Mouse (Mus musculus) kidney, adult 2 months (tissue): Measurements from ENCODE around the gene Tmem143. TPM values are rescaled to one million over a fixed set of nuclear protein-coding genes. Genes with fewer than 3 reads are reported as not detected.

ENCODE experiments used
- DNase-seq: peaks from one replicate; pipeline ENCODE4 v3.0.0; 2021
- H3K27ac ChIP-seq: fragments of 200-500 bp; 2 replicates; pipeline ENCODE4 v1.5.1; 2012; ENCODE audit warnings: low read depth, low read length, control low read depth, inconsistent platforms; ENCODE audit not compliant: insufficient read depth
- H3K27me3 ChIP-seq: fragments of 200-500 bp; replicated peaks from 2 replicates; pipeline ENCODE4 v1.6.1; 2012; ENCODE audit warnings: mild to moderate bottlenecking, moderate library complexity, low read length, inconsistent platforms; ENCODE audit not compliant: control insufficient read depth, insufficient read depth
- H3K36me3 ChIP-seq: fragments of 200-500 bp; 2 replicates; pipeline ENCODE4 v1.6.1; 2012; ENCODE audit warnings: mild to moderate bottlenecking, moderate library complexity, low read length, inconsistent platforms; ENCODE audit not compliant: control insufficient read depth, insufficient read depth
- H3K4me1 ChIP-seq: fragments of 200-500 bp; 2 replicates; pipeline ENCODE4 v1.6.1; 2011; ENCODE audit warnings: low read length; ENCODE audit not compliant: control insufficient read depth, insufficient read depth
- H3K4me3 ChIP-seq: fragments of 200-500 bp; 2 replicates; pipeline ENCODE4 v1.5.1; 2011; ENCODE audit warnings: mild to moderate bottlenecking, low read depth, low read length, control low read depth; ENCODE audit not compliant: insufficient read depth
- CTCF ChIP-seq: fragments of 200-500 bp; conservative IDR thresholded peaks from 2 replicates; pipeline ENCODE4 v1.5.1; 2011; ENCODE audit warnings: low read depth, mild to moderate bottlenecking, control low read depth, low read length, moderate library complexity, mixed read lengths; ENCODE audit not compliant: insufficient read depth, insufficient read length
- POLR2A ChIP-seq: fragments of 200-500 bp; IDR thresholded peaks from one replicate; pipeline ENCODE4 v1.6.1; 2011; ENCODE audit warnings: low read depth, low read length, control low read depth
- WGBS: fragments of 180-500 bp; shearing (Covaris S2); methylation state at CpG from one replicate; pipeline ENCODE4 v1.1.7; 2018; 5-methylcytosine and 5-hydroxymethylcytosine counted together
- polyA plus RNA-seq: library from polyadenylated mRNA; depleted of rRNA; stranded (reverse); fragments of >200 nt; gene quantifications from 2 replicates; pipeline ENCODE4 v1.2.3, GENCODE M21; 2012

Tmem143 gene
- polyA plus RNA-seq, 1 experiment: 123 TPM

DNA sequence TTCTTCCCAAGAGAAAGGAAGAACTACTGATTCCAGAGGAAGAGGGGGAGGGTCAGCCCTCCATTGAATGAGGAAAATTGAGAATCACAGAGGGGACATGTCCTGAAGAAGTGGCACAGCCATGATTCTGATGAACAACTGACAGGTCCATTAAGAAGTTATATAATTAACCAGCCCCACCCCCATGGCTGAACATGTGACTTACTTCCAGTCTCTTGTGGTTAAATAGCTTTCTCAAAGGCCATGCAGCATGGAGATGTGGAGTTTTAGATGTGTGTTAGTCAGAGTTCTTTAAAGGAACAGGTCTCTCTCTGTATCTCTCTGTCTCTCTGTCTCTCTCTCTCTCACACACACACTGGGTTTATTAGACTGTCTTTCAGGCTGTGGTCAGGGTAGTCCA is 11.6 kb downstream of the Tmem143 start:
- Histone ChIP-seq H3K36me3 (no peaks in the 10 kb centered on the region), H3K27ac (no peak overlapping the region), H3K4me3 (no peak overlapping the region), H3K27me3 (no peaks in the 10 kb centered on the region), H3K4me1 (no peaks in the 10 kb centered on the region; the same call in 1 of the 2 replicates)
- DNase-seq: peak; percentile 72
- TF ChIP-seq POLR2A: no peak
- no peak for TF ChIP-seq CTCF

DNA sequence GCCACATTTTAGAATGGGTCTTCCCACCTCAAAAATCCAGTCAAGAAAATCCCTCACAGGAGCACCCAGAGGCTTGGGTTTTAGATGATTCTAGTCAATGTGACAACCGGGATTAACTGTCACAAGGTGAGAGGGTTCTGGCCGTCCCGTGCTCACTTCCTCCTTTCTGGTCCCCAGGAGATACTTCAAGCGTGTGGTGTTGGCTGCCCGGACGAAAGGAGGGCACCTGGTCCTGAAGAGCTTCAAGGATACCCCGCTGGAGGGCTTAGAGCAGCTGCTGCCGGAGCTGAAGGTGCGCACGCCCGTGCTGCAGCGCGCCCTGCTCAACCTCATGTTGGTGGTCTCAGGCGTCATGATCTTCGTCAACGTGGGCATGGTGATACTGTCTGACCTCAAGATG is 12.4 kb downstream of the Tmem143 start:
- Histone ChIP-seq H3K36me3 (no peaks in the 10 kb centered on the region), H3K27ac (no peak overlapping the region), H3K4me1 (no peaks in the 10 kb centered on the region; the same call in 1 of the 2 replicates), H3K27me3 (no peaks in the 10 kb centered on the region), H3K4me3 (no peak overlapping the region)
- WGBS: 96% methylated on average over 16 of the region's 16 CpGs
- DNase-seq: no peak
- TF ChIP-seq POLR2A (no peak), CTCF (no peak)

DNA sequence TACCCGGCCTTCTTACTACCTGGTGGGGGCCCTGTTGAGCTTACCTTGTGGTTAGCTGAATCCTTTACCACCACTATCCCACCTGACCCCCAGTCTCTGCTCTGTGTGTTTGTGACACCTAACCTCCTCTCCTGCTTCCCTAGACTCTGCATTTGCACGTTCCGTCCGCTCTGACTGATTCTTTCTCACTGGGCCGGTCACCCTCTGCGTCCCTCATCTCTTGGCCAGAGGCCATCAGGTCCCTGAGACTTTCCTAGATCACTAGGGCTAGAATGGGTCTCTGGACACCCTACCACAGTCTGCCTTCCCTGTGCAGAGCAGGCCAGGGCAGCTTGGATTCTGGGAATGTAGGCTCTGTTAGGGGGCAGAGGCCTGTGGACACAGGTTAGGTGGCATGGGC is 17.3 kb downstream of the Tmem143 start:
- no peak overlapping the region for H3K27ac ChIP-seq
- no peak for DNase-seq
- no peak for TF ChIP-seq POLR2A
- TF ChIP-seq CTCF: no peak
- H3K36me3 ChIP-seq: no peaks in the 10 kb centered on the region
- WGBS: 90% methylated on average over 6 of the region's 6 CpGs
- H3K27me3 ChIP-seq: no peaks in the 10 kb centered on the region
- H3K4me1 ChIP-seq: peaks cover 6% of the 10 kb centered on the region; the same call in 1 of the 2 replicates
- H3K4me3 ChIP-seq: no peak overlapping the region

DNA sequence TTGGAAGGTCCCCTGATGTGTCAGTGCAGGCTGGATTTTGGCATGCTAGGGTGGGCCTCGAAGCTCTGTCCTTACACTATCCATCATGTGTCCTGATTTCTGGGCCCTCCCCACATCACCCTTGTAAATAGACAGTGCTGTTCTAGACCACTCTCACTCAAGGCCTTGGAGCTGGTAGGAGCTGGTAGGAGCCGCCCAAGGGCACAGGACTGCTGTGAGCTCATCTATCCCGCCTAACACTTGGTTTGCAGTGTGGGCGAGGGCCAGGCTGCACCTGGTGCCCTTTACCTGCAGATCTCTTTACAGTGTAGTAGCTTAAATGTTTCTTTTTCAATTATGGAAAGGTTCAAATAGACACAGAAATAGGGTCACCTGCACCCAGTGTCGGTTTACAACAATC is 18.3 kb downstream of the Tmem143 start:
- TF ChIP-seq POLR2A: no peak
- no peak overlapping the region for H3K4me3 ChIP-seq
- WGBS: 85% methylated on average over 5 of the region's 5 CpGs
- no peaks in the 10 kb centered on the region for H3K27me3 ChIP-seq
- H3K27ac ChIP-seq: no peak overlapping the region
- DNase-seq: no peak
- H3K4me1 ChIP-seq: peaks cover 6% of the 10 kb centered on the region; the same call in 1 of the 2 replicates
- H3K36me3 ChIP-seq: no peaks in the 10 kb centered on the region

DNA sequence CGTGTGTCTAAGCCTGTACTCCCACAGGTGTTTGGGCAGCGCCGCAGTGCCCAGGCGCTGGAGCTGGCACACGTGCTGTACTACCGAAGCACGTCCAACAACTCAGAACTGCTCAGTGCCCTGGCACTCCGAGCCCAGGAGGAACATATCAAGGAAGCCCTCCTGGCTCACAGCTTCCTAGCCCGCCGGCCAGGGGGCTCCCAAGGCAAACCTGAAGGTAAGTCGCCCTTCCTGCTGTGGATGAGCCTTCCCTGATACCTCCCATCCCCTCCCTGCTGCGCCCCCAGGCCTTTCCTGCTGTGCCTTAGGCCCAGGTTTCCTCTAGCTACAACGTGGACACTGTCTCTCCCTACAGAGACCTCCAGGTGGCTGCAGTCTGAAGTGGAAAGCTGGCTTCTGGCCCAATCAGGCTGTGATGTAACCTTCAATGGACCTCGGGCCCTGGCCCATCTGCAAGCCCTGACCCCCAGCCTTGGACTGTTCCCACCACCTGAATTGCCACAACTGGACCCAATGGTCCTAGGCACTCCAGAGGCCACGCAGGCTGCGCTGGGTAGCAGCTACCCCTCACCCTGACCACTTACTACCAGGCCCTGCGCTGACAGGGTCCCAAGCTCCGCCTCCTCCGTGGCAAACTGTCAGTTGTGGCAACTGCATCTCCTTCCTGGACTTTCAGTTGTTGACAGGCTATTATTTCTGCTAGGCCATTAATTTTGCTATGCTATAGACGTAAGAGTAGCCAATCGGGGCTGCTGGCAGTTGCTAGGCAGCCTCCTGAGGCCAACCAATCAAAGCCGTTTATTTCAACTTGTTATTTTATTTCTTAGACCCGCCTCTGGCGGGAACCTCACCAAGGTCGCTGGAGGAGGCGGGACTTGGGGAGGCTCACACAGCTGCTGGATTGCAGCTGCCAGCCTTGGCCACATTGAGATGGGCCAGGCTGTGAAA is 19.6 kb downstream of the Tmem143 start:
- Histone ChIP-seq H3K27me3 (no peaks in the 10 kb centered on the region), H3K4me1 (peaks cover 6% of the 10 kb centered on the region; the same call in 1 of the 2 replicates), H3K27ac (peak overlapping the region; percentile 75), H3K4me3 (peak overlapping the region; percentile 50), H3K36me3 (no peaks in the 10 kb centered on the region)
- TF ChIP-seq CTCF: no peak
- no peak for TF ChIP-seq POLR2A
- WGBS: 36% methylated on average over 26 of the region's 26 CpGs
- peak; percentile 86 for DNase-seq

DNA sequence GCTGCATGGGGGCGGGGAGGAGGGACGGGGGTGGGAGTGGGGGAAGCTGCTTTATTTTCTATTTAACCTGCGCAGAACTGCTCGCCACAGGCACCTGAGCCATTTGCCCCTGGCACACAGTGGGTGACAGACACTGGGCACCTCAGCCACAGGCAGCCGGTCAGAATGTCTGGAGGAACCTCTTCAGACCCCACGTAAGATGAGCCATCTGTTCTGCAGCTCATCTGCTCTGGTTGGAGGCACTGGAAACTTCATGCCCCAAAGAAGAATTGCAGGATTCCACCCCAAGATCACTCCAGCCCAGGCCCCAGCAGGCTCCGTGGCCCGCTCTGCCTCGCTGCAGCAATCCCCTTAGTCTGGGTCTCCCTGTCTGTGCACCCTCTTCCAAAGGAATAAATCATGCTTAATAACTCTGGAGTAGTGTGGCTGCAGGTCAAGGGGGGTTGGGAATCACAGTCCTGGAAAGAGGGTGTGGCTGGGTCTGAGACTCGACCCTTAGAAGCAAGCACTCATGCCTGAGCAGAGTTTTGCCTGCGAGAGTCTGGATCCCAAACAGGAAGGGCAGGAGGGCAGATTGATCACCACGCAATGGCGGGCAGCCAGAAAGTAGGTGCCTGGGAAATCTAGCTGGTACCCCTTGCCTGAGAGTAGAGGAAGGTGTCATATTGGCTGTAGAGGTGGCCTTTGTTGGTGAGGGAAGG is 20.4 kb downstream of the Tmem143 start:
- H3K27me3 ChIP-seq: no peaks in the 10 kb centered on the region
- no peak overlapping the region; the same call in 1 of the 2 replicates for H3K27ac ChIP-seq
- H3K36me3 ChIP-seq: no peaks in the 10 kb centered on the region
- H3K4me3 ChIP-seq: no peak overlapping the region
- H3K4me1 ChIP-seq: peaks cover 6% of the 10 kb centered on the region; the same call in 1 of the 2 replicates
- WGBS: 30% methylated on average over 13 of the region's 13 CpGs
- TF ChIP-seq POLR2A: no peak
- no peak for TF ChIP-seq CTCF
- no peak for DNase-seq

DNA sequence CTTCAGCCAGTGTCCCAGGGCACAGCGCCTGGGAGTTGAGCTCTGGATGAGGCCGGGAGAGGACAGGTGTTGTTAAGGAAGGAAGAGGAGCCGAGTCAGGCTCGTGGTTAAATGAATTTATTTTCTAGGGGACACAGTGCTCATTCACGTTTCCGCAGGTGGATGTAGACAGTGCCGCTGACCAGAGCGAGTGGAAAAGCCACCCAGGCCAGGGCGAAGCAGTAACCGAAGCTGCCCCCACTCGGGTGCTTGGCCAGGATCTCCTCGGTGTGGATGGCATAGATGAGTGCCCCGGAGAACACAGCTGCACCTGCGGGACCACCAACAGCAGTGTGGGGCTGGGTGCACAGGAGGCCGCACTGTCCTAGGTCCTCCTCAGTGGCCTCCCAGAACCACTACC is 21.2 kb downstream of the Tmem143 start:
- H3K27ac ChIP-seq: no peak overlapping the region
- WGBS: 77% methylated on average over 15 of the region's 15 CpGs
- no peaks in the 10 kb centered on the region for H3K36me3 ChIP-seq
- H3K4me3 ChIP-seq: no peak overlapping the region
- DNase-seq: no peak
- TF ChIP-seq CTCF (no peak), POLR2A (no peak)
- peaks cover 6% of the 10 kb centered on the region; the same call in 1 of the 2 replicates for H3K4me1 ChIP-seq
- no peaks in the 10 kb centered on the region for H3K27me3 ChIP-seq
